Mouse (Mus musculus) hindbrain, embryonic 11.5 days (tissue): ENCODE measurements around the gene Cxadr. TPM values are rescaled to one million over a fixed set of nuclear protein-coding genes. Genes with fewer than 3 reads are reported as not detected.
"Not testable (repeated sequence)": the region's sequence is repeated elsewhere in the genome, so short reads cannot be mapped to it uniquely, and the experiment has no call there.

Source experiments
- ATAC-seq: fragments of 200-750 bp; cut with Nextera tagmentation; 2 replicates; pipeline ENCODE4 v1.8.0; 2017; ENCODE audit warnings: mild to moderate bottlenecking, moderate TSS enrichment, moderate library complexity; ENCODE audit not compliant: low FRiP score
- DNase-seq: peaks from one replicate; pipeline ENCODE4 v3.0.0-alpha.2; 2015; ENCODE audit warnings: low spot score
- H3K27ac ChIP-seq: fragments of 300-500 bp; sonication (generic); 2 replicates; pipeline ENCODE4 v1.5.1; 2014; ENCODE audit warnings: mild to moderate bottlenecking, low read depth, low read length
- H3K27me3 ChIP-seq: fragments of 300-500 bp; sonication (generic); 2 replicates; pipeline ENCODE4 v1.6.1; 2014; ENCODE audit warnings: mild to moderate bottlenecking, low read length, moderate library complexity, mixed read lengths; ENCODE audit not compliant: control insufficient read depth, insufficient read depth
- H3K36me3 ChIP-seq: fragments of 300-500 bp; sonication (generic); 2 replicates; pipeline ENCODE4 v1.6.1; 2014; ENCODE audit warnings: mild to moderate bottlenecking, low read length, moderate library complexity, mixed read lengths; ENCODE audit not compliant: control insufficient read depth, insufficient read depth
- H3K4me1 ChIP-seq: fragments of 300-500 bp; sonication (generic); replicated peaks from 2 replicates; pipeline ENCODE4 v1.6.1; 2014; ENCODE audit warnings: low read length, mixed read lengths; ENCODE audit not compliant: control insufficient read depth, insufficient read depth
- H3K4me2 ChIP-seq: fragments of 300-500 bp; sonication (generic); replicated peaks from 2 replicates; pipeline ENCODE4 v1.6.1; 2014; ENCODE audit warnings: mild to moderate bottlenecking, low read depth, low read length
- H3K4me3 ChIP-seq: fragments of 300-500 bp; sonication (generic); 2 replicates; pipeline ENCODE4 v1.5.1; 2014; ENCODE audit warnings: low read depth, low read length
- H3K9ac ChIP-seq: fragments of 300-500 bp; sonication (generic); 2 replicates; pipeline ENCODE4 v1.6.1; 2014; ENCODE audit warnings: low read depth, low read length
- H3K9me3 ChIP-seq: fragments of 300-500 bp; sonication (generic); 2 replicates; pipeline ENCODE4 v1.6.1; 2016; ENCODE audit warnings: low read length; ENCODE audit not compliant: control insufficient read depth
- WGBS: fragments of 180-500 bp; shearing (Covaris S2); extraction: QIAGEN DNeasy Blood & Tissue Kit; methylation state at CpG from one replicate; pipeline ENCODE4 v1.1.7; 2014; 5-methylcytosine and 5-hydroxymethylcytosine counted together
- polyA plus RNA-seq: library from polyadenylated mRNA; unstranded; fragments of >200 nt; fragmentation: Nextera tagmentation; extraction: Ambion mirVana; gene quantifications from 2 replicates; pipeline ENCODE4 v1.2.1, GENCODE M21; 2014

Gene Cxadr
- polyA plus RNA-seq, 1 experiment from 2014 or later = 64.7 TPM

DNA sequence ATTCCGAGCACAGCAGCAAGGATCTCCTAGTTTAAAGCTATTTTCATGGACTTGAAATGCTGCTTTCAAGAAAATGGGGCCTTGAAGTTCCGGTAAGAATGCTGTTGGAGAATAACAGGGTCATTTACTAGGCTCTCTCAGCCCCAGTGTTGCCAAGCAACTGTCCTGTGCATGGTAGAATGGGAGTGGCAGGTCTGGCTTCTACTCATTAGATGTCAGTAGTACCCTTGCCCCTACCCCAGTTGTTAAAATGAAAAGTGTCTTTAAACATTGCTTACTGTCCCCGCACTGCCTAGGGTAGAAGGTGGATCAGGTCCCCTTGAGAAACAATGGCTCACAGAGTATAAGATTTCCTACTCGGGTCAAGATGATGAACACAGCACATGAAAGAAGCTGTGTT lies 40.1 kb downstream of the Cxadr start:
- Histone ChIP-seq H3K4me3 (no peak overlapping the region), H3K27me3 (no peaks in the 10 kb centered on the region), H3K4me1 (no peaks in the 10 kb centered on the region), H3K4me2 (no peak overlapping the region), H3K36me3 (no peaks in the 10 kb centered on the region), H3K27ac (no peak overlapping the region), H3K9me3 (no peaks in the 10 kb centered on the region), H3K9ac (no peak overlapping the region)
- WGBS = 76% methylated on average over 4 of the region's 4 CpGs
- ATAC-seq (no peak), DNase-seq (no peak)

DNA sequence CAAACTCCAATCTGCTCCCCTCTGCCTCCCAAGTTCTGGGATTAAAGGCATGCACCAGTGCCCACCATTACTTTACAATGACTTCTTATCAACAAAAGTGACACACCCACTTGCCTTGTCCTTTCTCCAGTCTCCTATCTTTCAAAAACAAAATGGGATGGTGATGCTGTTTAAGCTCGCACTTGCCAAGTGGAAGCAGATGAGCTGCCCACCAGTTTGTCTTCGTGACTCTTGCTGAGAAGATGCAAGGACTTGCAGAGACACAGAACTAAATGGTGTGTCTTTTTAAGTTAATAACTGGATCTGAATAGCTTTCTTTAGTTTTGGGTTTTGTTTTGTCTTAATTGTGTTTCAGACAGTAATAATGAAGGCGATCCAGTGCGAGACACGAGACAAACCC lies 41.5 kb downstream of the Cxadr start:
- Histone ChIP-seq H3K4me3 (no peak overlapping the region), H3K9ac (no peak overlapping the region), H3K36me3 (no peaks in the 10 kb centered on the region), H3K4me2 (no peak overlapping the region), H3K4me1 (no peaks in the 10 kb centered on the region), H3K27me3 (no peaks in the 10 kb centered on the region), H3K9me3 (no peaks in the 10 kb centered on the region), H3K27ac (no peak overlapping the region)
- DNase-seq (no peak), ATAC-seq (no peak)
- WGBS = 90% methylated on average over 5 of the region's 5 CpGs

DNA sequence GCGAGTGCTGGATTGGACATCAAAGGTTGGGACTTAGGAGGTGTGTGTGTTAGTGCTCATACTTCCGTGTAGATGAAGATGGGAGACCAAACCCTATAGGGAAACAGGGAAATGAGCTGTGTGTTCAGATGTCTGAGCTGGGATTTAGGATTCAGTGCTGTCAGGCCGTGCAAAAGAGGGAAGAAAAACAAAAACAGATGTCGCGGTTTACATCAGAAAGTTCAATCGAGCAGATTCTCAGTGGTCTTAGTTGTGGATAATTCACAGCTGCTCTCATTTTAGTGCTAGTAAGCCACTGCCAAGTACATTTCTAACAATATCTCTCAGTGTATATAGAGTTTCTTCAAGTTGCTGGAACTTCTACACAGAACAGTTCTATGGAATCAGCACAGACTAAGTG lies 42.5 kb downstream of the Cxadr start:
- H3K27ac ChIP-seq = no peak overlapping the region

DNA sequence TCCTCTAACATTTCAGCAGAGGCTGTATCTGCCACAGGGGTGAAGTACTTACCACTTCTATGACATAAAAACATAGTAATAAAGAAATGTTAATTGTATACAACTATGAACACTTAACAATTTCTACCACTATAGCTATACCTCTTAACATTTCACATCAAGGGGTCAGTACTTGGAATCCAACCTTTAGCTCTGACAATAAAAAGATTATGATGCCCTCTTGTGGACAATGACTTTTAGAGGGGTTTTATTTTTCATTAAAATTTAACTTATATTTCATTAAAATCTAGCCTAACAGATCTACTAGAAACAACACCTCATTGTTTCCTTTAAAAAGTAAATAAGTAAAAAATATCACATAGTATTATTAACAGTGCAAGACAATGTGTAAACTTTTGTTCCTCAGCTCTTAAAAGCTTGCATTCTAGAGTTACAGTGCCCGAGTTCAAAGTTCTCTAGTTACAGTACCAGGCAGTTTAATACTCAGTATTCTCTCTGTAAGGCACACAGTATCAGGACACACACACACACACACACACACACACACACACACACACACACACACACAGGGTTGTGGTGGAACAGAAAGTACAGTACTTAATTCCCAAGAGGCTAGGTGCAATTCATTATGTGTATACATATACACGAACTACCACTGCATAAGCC lies 45.5 kb downstream of the Cxadr start:
- H3K4me3 ChIP-seq = no peak overlapping the region
- DNase-seq = no peak
- H3K36me3 ChIP-seq = no peaks in the 10 kb centered on the region
- H3K27me3 ChIP-seq = no peaks in the 10 kb centered on the region
- no peaks in the 10 kb centered on the region for H3K9me3 ChIP-seq
- H3K4me1 ChIP-seq = no peaks in the 10 kb centered on the region
- H3K27ac ChIP-seq = no peak overlapping the region
- no peak for ATAC-seq
- H3K9ac ChIP-seq = no peak overlapping the region
- no peak overlapping the region for H3K4me2 ChIP-seq
- WGBS = 85% methylated on average over 2 of the region's 2 CpGs

More for the DNA sequence above, 42.5 kb downstream of the Cxadr start:
- WGBS = 50% methylated on average over 6 of the region's 6 CpGs
- Histone ChIP-seq H3K27me3 (no peaks in the 10 kb centered on the region), H3K36me3 (no peaks in the 10 kb centered on the region), H3K9me3 (no peaks in the 10 kb centered on the region), H3K4me1 (no peaks in the 10 kb centered on the region), H3K4me3 (no peak overlapping the region), H3K4me2 (no peak overlapping the region), H3K9ac (no peak overlapping the region)
- DNase-seq (no peak), ATAC-seq (no peak)

DNA sequence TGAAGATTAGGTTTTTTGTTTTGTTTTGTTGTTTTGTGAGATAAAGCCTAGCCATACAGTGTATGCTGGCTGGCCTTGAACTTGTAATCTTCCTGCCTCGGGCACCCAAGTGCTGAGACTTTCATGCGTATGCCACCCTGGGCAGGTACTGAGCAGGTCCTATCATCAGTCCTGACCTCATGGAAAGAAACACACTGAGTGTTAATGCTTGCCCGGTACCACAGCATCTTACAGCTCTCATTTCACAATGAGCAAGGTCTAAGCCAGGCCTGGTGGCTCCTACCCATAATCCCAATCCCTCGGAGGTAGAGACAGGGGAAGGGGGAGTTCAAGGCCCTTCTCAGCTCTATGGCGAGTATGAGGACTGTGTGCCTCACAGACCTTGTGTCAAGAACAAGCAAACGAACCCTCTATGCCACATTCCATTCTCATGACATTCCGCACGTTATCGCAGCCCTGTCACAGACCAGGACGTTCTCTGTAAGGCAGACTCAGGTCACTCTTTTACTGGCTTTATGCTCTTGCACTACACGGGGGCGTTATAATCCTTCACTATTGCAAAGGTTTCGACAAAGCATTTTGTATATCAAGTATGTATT lies 46.1 kb downstream of the Cxadr start:
- no peak overlapping the region for H3K27ac ChIP-seq

DNA sequence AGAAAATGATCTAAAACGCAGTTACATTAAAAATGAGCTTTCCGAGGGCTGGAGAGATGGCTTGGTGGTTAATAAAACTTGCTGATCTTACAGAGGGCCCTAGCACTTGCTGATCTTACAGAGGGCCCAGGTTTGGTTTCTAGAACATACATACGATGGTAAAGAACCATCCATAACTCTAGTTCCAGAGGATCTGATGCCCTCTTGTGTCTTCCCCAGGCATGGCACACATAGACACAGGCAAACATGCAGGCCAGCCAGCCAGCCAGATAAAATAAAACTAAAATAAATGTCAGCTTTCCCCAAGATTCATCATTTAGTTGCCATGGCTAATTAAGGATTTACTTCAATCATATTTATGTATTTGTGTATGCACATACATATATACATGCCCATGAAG lies 56.5 kb downstream of the Cxadr start:
- Histone ChIP-seq H3K27ac (no peak overlapping the region), H3K9me3 (no peaks in the 10 kb centered on the region), H3K36me3 (no peaks in the 10 kb centered on the region), H3K9ac (no peak overlapping the region), H3K4me2 (no peak overlapping the region), H3K27me3 (no peaks in the 10 kb centered on the region), H3K4me3 (no peak overlapping the region), H3K4me1 (no peaks in the 10 kb centered on the region)
- DNase-seq (no peak), ATAC-seq (no peak)
- WGBS = 95% methylated on average over 3 of the region's 3 CpGs

More for the DNA sequence above, 46.1 kb downstream of the Cxadr start:
- H3K4me2 ChIP-seq = no peak overlapping the region
- ATAC-seq (no peak), DNase-seq (no peak)
- WGBS = 92% methylated on average over 13 of the region's 13 CpGs
- no peak overlapping the region for H3K4me3 ChIP-seq
- H3K27me3 ChIP-seq = no peaks in the 10 kb centered on the region
- H3K9me3 ChIP-seq = no peaks in the 10 kb centered on the region
- H3K4me1 ChIP-seq = no peaks in the 10 kb centered on the region
- H3K36me3 ChIP-seq = no peaks in the 10 kb centered on the region
- H3K9ac ChIP-seq = no peak overlapping the region

DNA sequence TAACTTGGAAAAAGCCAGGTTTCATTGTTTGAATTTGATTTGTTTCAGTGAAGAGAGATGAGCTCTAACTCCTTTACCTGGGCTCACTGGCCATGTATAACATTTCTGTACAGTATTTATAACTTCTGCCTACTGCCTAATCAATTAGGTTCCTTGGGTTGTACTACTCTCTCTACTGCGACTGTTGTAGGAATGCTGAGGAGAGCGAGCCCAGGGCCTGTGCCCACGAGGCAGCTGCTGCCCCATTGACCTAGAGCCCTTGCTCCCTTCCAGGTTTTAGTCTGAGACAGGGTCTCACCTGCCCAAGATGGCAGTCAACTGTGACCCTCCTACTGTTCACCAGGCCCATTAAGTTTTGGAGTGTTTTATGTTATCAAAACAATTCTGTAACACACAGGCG lies 60.2 kb downstream of the Cxadr start:
- 89% methylated on average over 4 of the region's 4 CpGs for WGBS
- H3K27me3 ChIP-seq = no peaks in the 10 kb centered on the region
- no peak overlapping the region for H3K4me2 ChIP-seq
- ATAC-seq (no peak), DNase-seq (no peak)
- no peak overlapping the region for H3K9ac ChIP-seq
- no peaks in the 10 kb centered on the region for H3K4me1 ChIP-seq
- H3K36me3 ChIP-seq = no peaks in the 10 kb centered on the region
- H3K27ac ChIP-seq = no peak overlapping the region
- no peaks in the 10 kb centered on the region for H3K9me3 ChIP-seq
- H3K4me3 ChIP-seq = no peak overlapping the region

GRCm38 (mm10) chr16:78364554-78364953 lies 63.3 kb downstream of the Cxadr start:
- WGBS = 97% methylated on average over 9 of the region's 9 CpGs
- not testable (repeated sequence) for H3K27me3 ChIP-seq, H3K27ac ChIP-seq, H3K4me1 ChIP-seq, H3K4me2 ChIP-seq, H3K36me3 ChIP-seq, H3K4me3 ChIP-seq, H3K9me3 ChIP-seq, ATAC-seq, H3K9ac ChIP-seq, DNase-seq

DNA sequence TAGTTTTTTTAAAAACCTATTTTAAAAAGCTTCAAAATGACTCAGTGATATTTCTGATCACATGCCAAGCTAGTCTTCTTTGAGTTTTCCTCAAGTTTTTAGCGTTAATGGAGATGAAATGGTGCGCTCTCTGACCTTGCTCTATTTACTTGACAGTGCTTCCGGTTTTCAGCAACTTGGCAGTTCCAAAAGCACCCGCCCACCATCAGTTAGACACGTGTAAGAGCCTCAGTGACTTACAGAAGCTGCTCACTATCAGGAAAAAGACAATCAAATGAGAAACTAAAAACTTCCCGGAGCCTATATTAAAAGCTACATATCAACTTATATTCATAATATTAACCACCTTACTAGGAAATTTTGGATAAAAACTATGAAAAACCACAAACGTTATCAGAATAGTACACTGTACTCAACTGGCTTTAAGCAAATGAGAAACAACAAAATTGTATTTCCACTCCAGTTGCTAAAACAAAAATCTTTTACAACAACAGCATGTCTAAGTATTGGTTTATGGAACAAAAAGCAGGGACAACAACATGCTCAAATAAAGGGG lies 70.3 kb downstream of the Cxadr start:
- 88% methylated on average over 7 of the region's 7 CpGs for WGBS
- H3K4me2 ChIP-seq = no peak overlapping the region
- no peaks in the 10 kb centered on the region for H3K9me3 ChIP-seq
- DNase-seq (no peak), ATAC-seq (no peak)
- H3K27ac ChIP-seq = no peak overlapping the region
- H3K4me3 ChIP-seq = no peak overlapping the region
- 0 out of 2 replicates have a peak, but pooled peaks cover 3% of the 10 kb centered on the region for H3K4me1 ChIP-seq
- no peak overlapping the region for H3K9ac ChIP-seq
- H3K27me3 ChIP-seq = no peaks in the 10 kb centered on the region
- 0 out of 2 replicates have a peak, but pooled peaks cover 2% of the 10 kb centered on the region for H3K36me3 ChIP-seq
